Mouse (Mus musculus): ENCODE measurements around the gene Marc2. TPM values are rescaled to one million over a fixed set of nuclear protein-coding genes. Genes with fewer than 3 reads are reported as not detected.

Gene Marc2
- total RNA-seq, 2 experiments from 2014 or later: 84.0 to 86.4 TPM

DNA sequence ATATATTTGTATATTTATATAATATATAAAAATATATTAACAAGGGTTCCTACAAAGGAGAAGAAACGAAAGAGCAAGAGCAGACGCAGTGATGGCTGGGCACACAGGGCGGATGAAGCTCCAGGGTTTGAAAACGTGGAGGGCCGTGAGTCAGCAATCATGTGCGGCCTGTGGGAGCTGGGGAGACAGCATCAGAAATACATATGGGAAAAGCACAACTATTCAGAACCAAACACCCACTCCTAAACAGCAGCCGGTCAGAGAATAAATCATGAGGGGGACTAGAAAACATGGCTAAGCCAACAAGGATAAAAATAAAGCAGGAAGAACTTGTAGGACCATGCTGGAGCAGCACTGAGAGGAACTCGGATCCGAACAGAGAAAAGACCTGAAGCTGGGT is 11.0 kb upstream of the Marc2 start:
- intact Hi-C loops (cut with DNase I): no loop called here
- no peak for DNase-seq

DNA sequence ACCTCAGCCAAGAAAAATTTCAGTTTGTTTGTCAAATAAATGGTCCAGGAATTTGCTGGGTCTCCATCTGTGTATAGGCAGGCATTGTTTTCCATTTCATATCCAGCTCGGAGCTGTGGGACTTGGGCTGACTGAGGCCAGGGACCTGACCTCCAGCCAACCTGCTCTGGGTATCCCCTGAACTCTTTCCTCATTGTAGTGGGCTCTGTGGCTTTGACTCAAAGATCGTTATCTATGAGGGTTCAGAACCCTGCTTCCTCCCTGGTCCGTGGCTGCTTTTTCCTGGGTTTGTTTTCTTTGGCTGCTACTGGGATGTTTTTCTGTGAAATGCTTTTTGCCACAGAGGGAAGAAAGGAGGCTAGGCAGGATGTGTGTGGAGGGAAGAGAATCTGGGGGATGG is 7.7 kb upstream of the Marc2 start:
- no peak for DNase-seq
- intact Hi-C loops (cut with DNase I): no loop called here

DNA sequence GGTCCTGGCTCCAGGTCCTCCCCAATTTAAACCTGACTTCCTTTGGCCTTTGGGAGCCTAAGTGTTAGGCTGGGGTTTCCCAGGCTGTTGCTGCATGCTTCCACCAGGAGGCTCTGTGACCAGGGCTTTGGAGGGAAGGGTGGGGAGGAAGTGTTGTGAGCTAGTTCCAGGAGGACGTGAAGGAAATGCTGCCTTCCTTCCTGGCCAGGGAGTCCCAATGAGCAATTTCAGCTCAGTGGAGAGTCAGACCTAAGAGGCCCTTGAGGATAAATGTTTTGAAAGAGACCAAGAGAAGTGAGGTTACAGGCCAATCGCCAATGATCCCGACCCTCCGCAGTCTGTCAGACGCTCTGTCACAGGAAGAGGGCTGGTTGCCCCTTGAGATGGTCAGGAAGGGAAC is 7.1 kb upstream of the Marc2 start:
- peak; percentile 67 for DNase-seq
- intact Hi-C loops (cut with DNase I): no loop called here

DNA sequence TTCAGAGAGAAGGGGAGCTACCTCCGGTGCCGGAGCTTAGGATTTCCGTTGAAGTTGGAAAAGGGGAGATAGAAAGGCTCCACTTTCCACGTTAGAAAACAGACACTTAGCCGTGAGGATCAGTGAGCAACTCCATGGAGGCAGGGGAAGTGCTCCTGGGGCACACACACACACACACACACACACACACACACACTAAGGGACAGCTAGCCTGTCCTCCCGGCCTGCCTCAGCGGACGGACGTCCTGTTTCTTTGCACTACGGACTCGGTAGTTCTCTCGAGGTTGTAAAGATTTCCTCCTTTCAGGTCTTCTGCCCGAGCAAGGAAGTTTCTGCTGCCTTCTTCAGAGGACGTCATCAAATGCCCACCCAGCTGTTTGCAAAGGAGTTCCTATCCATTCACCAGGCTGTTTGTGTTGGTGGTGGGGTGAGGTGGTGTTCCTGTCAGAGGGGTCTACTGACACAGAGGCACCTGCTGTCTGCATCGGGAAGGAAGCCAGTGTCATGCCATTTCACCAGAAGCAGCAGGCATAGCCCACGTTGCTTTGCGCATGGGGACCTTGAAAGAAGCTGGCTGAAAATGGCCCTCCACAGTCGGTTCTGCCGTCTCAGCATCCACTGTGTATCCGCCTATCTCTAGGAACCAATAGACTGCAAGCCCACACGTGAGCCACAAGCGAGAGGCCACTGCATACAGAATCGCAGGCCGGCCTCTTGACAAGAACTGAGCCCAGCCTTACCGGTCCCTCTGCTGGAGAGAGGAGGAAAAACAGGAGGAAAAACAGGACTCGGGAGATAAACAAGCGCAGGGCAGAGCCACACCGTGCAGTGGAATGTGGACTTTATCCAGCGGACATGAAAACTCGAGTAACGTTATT is 5.7 kb upstream of the Marc2 start:
- peak; percentile 71 for DNase-seq
- intact Hi-C loops (cut with DNase I): no loop called here

DNA sequence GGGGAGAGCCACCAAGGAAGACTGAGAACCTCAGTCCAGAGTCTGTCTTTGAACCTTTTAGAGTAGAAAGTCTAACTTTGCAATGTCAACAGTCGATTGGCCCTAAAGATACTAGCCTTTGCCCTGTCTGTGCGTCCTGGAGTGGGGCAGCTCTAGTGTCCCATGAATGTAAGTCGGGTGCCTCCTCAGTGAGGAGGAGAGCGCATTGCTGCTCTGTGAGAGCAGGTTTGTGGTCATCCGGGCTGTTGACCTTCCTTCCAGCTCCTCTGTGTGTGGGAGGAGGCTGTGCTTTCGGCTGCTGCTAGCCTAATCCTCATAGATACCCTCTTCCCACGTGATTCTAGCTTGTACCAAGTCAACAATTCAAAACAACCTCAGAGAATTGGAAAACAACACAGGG is 4.9 kb upstream of the Marc2 start:
- DNase-seq: no peak
- intact Hi-C loops (cut with DNase I): no loop called here

DNA sequence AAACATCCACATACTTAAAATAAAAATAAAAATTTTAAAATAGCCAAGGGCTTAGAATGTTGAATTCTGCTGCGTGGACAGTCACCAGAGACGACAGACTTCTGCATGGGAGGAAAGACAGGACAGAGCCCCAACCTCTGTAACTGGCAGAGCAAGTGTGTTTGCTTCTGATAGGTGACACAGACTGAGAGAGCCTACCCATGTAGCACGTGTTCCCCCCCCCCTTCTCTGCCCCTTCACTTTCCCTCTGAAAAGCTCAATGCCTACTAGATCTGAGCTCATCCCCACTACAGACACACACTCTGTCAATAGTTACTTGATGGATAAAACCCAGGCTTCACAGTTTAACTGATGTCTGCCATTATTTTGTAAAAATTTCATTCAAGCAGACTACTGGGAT is 722 bp upstream of the Marc2 start:
- intact Hi-C loops (cut with DNase I): loop anchor here (10.0 kb wide), 1 partner anchor 348 kb away; no protein-coding TSS in a partner anchor

DNA sequence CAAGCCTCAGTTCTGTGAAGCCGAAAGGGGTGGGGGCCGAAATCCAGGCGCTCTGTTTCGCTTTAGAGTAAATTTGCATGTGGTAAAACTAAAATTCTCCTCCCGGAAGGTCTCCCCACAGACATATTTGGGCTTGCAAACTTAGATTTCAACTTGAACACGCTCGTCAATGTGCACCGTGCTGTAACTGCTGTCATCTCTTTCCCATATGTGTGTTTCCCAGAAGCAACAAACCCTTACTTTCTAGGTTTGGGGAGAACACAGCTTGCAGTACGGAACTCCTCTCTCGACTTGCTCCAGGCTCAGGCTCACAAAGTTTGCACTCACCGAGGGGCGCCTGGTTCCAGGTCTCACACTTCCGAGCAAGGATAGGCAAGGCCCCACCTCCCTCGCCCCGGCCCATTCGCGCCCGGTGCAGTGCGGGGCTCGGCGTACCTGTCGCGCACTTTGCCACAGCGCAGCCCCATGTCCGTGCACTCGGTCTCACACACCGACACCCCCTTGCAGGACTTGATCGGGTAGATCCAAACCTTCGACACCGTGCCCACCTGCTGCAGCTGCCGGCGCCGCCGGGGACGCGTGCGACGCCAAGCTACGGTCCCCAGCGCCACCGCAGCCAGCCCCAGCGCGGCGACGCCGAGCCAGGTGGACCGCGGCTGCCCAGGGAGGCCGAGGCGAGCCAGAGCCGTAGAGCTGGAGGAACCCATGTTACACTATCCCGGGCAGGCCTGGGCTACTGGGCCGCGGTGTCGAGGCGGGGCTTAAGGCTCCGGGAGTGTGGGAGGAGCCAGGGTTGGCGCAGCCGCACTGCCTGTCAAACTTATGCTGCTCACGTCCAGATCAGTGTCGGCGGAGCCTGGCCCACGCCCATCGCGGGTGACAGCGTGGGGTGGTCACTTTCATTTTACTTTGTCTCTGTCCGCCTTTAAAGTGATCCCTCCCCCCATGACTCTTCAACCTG is 860 bp downstream of the Marc2 start:
- intact Hi-C loops (cut with DNase I): loop anchor here (10.0 kb wide), 1 partner anchor 349 kb away; no protein-coding TSS in a partner anchor
- DNase-seq: peak; percentile 80

More for the DNA sequence above, 722 bp upstream of the Marc2 start:
- DNase-seq: no peak

DNA sequence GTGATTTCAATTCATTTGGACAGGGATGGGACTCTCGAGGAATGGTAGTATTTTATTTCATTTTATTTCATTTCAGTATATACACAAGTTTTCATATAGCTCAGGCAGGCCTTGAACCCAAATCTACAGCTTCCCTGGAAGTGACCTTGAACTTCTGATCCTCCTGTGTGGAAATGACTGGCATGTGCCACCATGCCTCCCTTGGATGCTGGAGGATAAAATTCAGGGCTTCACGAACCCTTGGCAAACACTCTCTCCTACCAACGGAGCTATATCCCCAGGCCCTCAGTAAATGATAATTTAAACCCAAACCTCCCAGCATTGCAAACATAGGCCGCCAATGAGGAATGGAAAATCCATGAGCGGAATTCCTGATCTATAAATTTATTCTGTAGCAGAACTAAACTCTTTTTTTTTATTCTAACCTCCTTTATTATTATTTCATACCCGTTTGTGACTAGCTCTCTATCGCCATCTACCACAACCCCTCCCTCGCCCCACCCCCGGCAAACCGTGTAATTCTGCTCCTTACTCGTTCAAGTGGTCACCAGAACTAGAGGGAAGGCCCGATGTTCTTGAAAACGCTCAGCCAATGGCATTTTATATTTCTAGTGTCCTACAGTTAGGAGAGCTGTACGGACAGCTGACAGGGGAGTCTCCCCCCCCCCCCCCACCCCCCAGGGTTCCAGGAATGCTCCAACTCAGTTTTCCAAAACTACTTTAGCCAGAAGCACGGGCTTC is 1.8 kb downstream of the Marc2 start:
- DNase-seq: peak; percentile 24
- intact Hi-C loops (cut with DNase I): loop anchor here (10.0 kb wide), 1 partner anchor 350 kb away; no protein-coding TSS in a partner anchor

DNA sequence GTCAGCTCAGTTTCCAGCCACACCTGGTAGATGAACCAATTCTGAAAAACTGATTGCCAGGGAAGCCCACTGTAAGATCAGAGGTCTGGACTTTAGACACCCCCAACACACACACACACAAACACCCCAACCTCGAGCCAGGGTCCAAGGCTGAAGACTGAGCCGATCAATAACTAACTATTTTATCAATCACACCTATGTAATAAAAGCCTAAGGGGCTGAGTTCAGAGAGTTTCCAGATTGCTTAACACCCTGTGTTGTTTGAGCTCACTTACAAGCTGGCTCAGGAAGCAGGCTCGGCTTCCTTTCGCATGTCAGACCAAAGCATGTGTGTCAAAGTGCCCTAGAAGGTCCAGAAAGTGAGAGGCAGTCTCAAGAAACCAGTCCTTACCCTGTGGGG is 8.6 kb downstream of the Marc2 start:
- no peak for DNase-seq
- intact Hi-C loops (cut with DNase I): no loop called here

DNA sequence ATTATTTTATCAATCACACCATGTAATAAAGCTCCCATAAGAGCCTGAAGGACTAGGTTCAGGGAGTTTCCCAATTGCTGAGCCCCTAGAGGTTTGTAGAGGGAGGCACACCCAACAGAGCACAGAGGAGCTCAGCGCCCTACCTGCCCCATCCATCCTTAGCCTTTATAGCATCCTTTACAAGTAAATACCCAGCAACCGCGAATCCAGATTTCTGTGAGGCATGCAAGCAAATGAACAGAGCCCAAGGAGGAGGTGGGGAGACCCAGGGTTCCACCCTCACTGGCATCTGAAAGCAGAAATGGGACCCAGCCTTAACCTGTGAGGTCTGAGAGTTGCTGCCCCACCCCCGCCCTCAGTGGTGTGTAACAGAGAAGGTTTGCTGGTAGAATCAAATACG is 9.9 kb downstream of the Marc2 start:
- intact Hi-C loops (cut with DNase I): no loop called here
- DNase-seq: no peak

DNA sequence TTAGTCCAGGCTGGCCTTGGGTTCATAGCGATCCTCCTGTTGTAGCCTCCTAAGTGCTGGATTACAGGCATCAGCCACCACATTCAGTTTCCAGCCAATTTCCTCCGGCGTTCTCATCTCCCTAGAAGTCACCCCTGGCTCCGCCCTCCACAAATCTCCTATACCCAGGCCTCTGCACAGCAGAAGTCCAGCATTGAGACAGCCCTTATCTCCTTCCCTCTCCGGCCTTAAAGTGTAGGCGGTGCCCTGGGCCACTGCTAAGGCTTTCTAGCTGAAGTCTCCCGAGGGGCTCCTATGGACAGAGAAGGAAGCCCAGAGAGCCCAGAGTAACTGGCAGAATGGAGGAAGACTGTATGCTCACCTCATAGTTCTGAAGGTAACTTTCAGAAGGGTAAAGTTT is 12.8 kb downstream of the Marc2 start:
- intact Hi-C loops (cut with DNase I): no loop called here
- no peak for DNase-seq

DNA sequence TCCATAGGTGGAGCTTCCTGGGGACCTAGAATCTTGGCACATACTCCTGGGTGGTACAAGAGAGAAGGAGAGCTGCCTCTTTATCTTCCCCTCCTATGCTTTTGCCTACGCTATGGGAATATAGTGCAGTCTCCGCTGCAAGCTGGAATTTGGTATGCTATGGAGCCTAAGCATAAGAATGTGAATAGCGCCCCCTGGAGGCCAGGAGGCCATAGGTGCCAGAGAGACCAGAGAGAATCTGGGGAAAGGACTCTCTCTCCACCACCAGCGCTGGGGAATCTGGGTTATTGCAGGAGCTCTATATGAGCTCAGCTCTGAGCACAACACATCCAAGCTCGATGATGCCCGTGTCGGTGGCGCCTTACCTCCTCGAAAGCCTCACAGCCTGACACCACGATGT is 14.0 kb downstream of the Marc2 start:
- no peak for DNase-seq
- intact Hi-C loops (cut with DNase I): no loop called here

DNA sequence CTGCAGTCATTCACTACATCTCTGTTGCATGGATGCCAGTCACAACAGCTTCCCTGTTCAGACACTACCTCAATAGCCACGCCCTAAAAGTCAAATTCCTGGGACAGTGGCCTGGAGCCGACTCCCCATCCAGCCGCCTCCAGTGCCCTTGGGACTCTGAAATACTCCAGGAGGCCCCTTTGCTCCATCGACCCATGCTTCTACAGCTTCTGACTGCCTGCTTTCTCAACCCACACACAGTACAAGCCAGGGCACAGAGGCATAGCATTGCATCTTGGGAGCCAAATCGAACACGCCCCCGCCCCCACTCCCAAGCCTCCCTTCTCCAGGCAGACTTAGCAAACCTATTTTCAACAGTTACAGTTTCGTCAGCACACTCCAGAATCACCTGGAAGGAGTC is 16.4 kb downstream of the Marc2 start:
- intact Hi-C loops (cut with DNase I): no loop called here
- DNase-seq: no peak

DNA sequence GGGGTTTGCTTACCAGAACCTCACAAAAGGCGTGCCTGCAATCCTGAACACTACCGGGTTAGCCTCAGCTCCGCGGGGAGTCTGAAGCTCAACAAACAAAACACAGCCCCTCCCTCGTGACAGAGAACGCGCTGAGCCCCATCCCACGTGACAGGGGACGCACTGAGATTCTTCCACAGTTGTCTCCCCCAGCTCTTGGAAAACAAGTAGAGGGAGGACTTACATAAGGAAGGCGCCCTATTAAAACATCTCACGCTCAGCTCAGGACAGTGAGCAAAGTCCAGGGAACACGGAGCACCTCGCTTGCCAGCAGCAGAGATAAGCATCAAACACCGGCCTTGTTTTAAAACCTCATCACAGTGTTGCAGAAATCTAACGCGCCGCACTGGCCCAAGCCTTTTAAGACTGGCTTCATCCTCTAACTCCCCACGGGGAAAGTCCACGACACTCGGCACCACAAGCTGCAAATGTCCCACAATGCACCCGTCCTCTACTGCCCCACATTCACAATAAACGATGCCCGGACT is 19.0 kb downstream of the Marc2 start:
- intact Hi-C loops (cut with DNase I): no loop called here
- peak; percentile 7 for DNase-seq

DNA sequence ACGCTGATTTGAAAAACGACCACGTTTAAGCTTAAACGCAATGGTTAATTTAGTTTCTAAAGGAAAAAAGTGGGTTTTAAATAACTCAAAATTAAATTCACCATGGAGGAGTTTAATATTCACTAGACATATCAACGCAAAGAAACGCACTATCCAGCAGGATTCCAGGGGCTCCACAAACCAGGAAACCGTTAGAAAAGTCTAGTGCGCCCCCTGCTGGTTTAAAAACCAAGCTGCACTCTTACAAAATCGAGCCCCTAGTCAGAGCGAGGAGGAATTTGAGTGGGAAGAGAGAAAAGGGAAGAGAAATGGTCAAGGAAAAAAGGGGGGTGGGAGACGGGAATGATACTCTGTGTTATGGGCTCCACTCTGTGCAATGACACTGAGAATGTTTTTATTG is 21.2 kb downstream of the Marc2 start:
- intact Hi-C loops (cut with DNase I): no loop called here
- DNase-seq: peak; percentile 31

DNA sequence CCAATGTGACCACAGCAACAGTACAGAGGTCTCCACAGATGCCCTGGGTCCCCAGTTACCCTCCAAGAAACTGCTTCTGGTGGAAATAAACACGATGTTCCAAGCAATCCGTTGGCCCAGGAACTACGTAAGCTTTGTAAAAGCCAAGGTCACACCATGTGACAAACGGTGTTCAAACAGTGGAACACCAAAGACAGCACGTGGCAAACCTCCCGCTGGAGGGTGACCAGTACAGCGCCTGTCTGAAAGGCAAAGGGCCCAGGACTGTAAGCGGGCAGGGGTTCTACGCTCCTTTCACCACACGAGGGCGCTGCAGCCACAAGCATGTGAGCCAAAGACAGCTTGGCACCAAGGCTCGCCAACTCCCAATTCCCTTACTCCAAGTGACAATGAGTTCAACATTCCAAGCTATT is 21.8 kb downstream of the Marc2 start:
- intact Hi-C loops (cut with DNase I): no loop called here
- peak; percentile 93 for DNase-seq

DNA sequence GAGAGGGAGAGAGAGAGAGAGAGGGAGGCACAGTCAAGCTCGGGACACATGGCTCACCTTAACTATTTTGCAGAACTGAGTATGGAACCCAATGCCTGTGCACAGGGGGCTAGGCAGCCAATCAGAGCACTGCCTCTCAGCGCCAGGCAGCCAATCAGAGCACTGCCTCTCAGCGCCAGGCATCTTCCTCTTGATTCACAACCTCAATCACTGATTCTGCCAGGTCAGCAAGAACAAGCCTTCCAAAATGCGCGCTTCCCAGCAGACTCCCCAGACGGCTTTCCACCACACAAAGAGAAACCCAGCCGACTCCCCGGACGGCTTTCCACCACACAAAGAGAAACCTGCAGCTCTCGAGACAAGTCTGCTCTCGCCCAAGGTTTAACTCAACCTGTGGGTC is 23.6 kb downstream of the Marc2 start:
- intact Hi-C loops (cut with DNase I): no loop called here
- peak; percentile 46 for DNase-seq

DNA sequence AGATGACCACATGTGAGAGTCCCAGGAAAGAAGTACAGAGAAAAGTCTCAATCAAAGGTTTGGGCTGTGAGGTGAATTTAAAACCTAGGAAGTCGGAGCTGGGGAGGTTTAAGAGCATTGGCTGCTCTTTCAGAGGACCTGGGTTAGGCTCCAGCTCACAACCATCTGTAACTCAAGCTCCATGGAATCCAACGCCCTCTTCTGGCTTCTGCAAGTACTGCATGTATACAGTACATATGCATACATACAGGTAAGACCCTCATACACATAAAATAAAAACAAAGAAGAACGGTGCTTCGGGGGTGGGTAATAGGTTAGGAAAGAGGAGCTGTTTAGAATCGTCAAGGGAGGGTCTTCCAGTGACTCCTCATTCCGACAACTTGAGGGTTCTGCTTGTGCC is 28.5 kb downstream of the Marc2 start:
- intact Hi-C loops (cut with DNase I): no loop called here
- DNase-seq: no peak

DNA sequence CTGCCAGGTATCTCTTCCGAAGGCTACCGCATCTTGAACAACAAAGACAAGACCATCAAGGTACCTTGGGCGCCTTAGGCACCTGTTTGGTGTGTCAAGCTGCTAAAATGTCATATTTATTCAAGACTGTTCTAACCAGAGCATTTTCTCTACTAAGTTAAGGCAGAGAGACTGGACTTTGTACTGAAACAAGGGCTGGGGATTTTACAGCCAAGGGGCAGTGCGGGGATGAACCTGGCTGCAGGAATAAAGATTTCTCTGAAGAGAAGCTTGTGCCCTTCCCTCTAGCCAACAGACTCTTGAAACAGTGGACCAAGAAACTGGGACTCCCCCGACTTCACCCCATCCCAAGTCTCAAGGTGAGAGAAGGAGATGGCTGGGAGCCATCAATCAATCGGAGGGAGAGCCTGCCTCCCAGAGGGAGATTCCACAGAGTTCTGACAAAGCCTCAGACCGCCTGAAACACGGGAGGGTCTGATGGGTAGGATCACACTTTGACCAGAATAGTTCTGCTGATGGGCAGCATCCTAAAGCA is 34.5 kb downstream of the Marc2 start:
- intact Hi-C loops (cut with DNase I): no loop called here
- no peak for DNase-seq
